Mouse (Mus musculus): ENCODE measurements at regions not wholly inside any gene's neighbourhood (a gene's known extent, or its start where the extent isn't known, plus 50 kb on each side); places are given as distances from the start of the nearest gene placed in this dataset.
"Not testable (repeated sequence)": the region's sequence is repeated elsewhere in the genome, so short reads cannot be mapped to it uniquely, and the experiment has no call there.

DNA sequence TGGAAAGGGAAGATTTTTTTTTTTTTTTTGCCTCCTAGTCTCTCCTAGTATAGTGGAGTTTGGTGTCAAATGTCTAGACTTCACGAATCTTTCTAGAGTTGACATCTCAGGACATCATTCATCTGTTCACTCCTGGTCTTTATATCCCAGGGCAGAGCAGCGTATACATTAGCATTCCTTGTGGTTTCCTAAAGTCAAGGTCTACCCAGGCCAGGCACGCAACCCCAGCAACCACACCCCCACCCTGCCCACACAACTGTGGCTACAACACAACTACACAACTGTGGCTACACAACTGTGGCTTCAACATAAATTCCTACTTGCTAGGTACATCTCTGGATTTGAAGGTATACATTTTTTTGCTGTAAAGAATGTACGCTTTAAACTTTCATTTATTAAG is 122.2 kb downstream of the Ppp1r3a start:
- no peak for DNase-seq (ENCODE audit: low read depth)

DNA sequence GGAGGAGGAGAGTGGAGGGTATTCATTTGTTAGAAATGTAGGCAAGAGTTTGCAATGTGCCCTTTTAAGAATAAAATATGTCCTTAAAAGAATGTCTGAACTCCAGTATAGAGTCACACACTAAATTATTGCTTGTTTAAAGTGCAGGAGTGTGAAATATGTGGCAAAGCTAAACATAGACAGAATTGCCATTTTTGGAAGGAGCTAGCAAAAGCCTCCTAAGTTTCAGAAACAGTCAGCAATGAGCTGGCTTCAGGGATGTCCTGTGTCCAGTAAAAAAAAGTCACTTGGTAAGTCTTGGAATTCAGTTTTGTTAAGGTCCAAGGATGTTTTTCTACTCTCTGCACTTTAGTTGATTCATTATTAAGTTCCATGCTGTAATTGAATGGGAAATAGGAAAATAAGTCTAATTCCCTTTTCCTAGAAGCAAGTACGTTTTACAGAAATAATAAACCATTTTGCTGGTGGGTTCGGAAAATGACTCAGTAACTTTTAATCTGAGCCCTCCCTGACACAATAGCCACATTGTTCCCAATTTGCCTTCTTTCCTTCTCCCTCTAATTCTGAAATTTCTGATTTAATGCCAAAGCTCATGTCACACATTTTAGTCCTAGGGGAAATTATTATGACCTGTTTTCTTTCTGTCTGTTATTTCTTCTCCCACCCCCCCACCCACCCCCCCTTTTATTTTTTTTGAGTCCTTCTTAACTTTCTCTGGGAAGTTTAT is 123.2 kb downstream of the Ppp1r3a start:
- no peak for DNase-seq (ENCODE audit: low read depth)

DNA sequence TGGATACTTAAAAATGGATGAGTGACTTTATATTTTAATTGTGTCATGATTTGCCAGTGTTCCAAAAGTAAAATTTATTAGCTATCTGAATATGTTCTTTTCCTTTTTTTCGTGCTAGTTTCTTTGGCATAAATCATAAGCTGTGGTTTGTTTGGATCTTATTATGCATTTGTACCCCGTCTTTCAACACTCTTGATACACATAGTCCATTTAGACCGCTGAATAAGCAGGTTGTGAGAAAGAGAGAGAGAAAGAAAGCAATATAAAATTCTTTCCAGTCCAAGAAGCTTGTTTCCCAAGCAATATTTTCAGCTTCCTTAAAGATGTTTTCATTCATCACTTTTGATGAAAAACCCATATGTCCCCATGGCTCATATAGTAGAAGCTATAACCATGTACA is 138.4 kb downstream of the Ppp1r3a start:
- DNase-seq (ENCODE audit: low read depth): no peak

DNA sequence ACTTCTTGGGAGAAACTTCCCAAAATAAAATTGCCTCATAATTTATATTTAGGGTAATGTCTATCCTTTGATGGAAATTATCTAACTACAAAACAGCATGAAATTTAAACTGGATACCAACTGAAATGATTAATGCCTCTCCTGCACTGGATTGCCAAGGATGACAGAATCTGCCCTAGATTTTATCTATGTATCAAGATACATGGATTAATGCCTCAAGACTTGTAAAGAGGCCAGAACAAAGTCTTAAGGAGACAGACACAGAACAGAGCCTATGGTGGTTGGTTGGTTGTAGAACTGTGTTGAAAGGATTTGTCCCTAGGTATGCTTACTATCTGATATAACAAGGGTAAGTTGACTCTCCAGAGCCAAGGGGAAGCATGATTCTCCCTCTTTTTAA is 147.0 kb downstream of the Ppp1r3a start:
- no peak for DNase-seq (ENCODE audit: low read depth)

DNA sequence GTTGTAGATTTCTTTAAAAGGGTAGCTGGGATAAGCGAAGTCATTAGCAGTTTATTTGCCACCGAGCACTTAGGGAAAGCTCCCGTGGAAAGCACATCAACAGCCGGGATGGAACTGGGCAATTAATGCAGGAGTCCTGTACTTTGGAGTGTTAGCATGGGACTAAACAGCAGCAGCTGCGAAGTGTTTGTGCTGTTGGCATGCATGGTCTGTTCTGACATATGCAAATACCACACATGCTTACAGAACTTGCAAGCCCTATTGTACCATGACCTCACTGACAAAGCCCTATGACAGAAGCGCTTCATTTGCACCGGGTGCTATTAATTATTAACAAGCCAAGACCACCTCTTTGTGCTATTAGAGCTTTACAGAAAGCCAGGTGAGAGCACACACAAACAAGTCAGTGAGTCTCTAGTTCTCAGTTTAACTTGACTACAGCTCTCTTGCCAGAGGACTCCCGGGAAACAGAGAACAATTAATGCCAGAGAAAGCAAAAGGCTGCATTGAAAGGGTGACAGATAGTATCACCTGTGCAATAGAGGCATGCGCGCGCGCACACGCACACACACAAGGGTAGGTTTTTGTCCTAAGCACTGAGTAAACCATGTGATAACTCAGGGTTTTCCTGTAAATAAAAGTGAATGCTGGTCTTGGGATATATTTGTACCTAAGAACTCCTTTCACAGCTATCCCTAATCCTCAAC is 154.4 kb downstream of the Ppp1r3a start:
- DNase-seq (ENCODE audit: low read depth): no peak

DNA sequence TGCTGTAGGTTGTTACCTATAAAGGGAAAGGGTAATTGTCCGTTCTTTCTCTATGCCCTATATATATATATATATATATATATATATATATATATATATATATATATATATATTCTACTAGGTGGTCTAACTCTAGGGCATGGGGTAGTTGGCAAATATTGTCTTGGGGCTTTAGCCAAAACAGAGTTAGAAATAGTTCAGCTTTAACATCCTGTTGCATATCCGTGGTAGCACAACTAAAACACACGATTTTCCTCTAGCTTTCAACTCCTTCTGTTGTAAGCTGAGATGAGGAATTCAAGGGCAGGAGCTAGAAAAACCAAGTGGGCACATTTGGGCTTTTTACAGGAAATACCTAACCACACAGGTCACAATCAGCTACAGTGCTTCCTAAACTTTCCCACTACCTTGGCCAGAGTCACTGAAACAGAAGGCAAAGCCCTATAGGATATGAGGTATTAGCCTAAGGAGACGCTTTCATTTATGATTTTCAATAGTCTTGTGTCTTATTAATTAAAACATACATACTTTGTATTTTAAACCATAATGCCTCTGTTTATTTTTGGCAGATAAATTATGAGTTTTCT is 158.1 kb downstream of the Ppp1r3a start:
- DNase-seq (ENCODE audit: low read depth): no peak

DNA sequence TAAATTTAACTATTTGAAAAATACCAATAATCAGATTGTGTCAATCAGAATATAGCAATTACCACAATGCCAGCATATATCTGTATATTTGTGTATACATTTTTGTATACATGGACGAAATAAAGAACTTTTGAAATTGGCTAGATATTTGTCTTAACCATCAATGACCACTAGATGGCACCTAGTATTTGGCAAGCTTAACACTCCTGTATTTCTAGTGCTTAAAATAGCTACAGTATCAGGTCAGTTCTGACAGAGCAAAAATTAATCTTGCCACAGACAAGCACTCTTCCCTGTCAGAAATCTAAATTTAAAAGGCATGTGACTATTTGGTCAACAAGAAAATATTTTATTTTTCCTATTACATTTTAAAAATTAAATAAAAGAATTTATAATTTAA is 169.2 kb downstream of the Ppp1r3a start:
- DNase-seq (ENCODE audit: low read depth): peak; percentile 11

DNA sequence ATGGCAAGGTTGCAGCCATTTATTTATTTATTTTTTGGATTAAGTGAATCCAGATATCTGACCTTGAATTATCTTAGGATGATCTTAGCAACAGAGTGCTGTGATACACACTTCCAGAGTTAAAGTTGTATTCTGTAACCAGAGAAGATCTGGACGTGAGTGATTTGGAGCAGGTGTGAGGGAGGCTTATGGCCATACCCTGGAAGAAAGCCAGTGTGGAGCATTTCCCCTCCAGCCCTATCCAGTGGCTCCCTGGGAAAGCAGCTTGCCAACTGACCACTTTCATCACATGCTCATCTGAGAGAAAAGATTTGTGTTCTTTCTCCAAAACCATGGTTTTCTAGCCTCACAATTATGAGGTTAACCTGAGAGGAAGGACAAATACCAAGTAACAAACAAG is 171.2 kb downstream of the Ppp1r3a start:
- no peak for DNase-seq (ENCODE audit: low read depth)

DNA sequence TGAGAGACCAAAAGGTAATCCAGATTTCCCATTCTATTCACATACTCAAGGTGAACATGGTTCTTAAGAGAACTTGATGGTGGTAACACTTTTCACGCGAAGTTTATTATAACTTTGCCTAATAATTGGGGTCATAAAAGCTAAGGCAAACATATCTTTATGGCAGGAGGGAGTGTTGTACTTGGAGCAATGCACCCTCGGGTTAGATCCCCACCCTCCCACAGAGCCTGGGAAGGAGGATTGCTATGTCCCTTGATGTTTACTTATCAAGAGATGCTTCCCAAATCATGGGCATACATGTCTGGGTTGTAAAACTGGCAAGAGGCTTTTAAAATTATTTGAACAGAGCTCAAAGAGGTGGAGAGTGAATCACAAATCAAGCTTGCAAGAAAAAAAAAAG is 180.5 kb downstream of the Ppp1r3a start:
- no peak for DNase-seq (ENCODE audit: low read depth)

DNA sequence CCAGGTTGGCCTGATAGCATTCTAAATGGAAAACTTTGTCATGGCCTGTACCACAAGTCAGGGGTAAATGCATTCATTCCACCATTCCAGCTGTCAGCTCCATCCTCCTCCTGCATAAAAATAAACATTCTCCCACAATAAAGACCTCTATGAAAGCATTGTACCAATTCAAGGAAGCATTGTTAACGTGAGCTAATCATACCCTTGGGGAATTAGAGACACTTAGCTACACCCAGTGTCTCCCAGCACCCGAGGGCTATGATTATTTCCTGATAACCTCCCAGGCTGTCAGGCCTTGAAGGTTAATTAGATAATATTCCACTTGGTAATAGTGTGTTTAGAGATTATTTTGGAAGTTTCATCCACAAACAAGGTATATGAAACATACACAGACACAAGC is 182.1 kb downstream of the Ppp1r3a start:
- DNase-seq (ENCODE audit: low read depth): no peak

DNA sequence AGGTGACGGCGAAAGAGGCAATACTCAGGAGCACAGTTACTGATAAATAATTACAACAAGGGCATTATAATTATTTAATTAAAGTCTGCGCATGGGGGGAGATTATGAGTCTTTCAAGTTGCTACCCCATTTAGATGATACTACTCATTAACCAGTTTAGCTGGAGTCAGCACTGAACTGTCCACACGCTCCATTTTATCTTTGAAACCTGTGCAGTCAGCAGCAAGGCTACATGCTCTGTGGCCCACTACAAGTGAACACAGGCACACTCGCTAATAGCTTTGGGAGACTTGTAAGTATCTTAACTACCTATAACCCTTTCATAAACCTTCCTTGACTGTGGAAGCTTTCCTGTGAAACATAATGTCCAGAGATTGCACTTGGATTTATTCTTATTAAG is 214.7 kb downstream of the Ppp1r3a start:
- DNase-seq (ENCODE audit: low read depth): no peak

DNA sequence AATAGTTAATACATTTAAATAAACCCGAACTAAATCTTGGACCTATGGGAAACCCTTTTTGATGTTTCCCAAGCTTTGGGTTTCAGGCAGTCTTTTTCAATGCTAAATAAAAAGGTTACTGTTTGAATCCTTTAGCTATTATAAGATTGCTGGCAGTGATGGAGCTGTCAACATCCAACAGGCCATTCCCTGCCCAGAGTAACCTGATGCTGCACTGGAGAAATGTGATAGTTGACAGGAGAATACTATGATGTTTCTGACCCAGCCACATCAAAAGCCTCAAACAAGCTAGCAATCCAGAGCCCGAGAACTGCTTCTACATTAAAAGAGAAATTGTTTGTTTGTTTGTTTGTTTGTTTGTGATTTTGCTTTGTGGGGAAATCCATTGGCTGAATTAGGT is 226.0 kb downstream of the Ppp1r3a start:
- DNase-seq (ENCODE audit: low read depth): no peak

DNA sequence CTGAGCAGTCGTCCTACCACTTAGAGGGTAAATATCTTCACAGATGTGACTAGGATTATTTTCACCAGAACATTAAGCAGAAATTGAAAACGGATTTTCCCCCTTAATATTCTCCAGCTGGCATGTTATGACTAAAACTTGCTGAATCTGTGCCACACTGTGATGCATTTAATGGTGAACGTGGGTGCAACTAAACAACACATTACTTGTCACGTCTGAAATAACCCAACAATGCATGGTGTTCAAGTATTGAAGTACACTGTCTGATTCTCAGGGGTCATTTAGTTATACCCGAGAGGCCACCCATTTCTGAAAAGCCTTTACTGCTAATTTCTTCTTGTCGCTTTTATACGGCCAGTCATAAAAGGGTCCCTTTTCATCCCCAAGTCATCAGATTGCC is 226.5 kb downstream of the Ppp1r3a start:
- DNase-seq (ENCODE audit: low read depth): no peak

DNA sequence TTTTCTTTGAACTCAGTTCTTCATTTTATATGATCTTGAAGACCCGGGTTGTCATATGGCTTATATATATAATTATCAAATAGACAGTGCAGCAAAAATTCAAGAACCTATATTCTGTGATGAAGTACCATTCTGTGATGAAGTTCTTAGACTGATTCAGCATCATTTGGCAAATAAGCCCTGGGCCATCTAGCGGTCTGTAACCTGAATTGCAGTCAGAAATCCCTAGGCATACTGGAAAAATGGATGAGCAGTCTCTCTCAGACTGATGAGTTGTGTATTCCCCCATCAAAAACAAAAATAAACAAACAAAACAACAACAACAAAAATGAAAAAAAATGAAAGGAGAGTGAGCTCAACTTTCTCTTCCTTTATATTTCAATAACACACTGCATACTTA is 232.3 kb downstream of the Ppp1r3a start:
- DNase-seq (ENCODE audit: low read depth): no peak

DNA sequence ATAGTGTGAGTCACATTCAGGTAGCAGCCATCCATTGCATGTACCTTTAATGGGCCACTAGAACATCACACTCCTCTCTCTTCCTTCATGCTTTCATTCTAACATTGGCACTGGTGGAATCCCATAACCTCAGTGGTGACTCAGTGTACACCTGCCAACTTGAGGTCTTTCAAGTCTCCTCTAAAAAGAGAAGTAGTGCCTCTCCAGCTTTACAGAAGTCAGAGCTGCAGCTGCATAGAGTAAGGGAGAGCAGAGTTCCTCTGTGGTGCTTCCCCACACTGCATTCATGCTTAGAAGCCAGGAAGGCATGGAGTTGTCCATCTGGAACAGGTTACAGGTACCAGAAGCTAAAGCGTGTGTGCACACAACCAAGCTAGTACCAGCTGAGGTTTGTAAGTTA is 233.8 kb downstream of the Ppp1r3a start:
- no peak for DNase-seq (ENCODE audit: low read depth)

DNA sequence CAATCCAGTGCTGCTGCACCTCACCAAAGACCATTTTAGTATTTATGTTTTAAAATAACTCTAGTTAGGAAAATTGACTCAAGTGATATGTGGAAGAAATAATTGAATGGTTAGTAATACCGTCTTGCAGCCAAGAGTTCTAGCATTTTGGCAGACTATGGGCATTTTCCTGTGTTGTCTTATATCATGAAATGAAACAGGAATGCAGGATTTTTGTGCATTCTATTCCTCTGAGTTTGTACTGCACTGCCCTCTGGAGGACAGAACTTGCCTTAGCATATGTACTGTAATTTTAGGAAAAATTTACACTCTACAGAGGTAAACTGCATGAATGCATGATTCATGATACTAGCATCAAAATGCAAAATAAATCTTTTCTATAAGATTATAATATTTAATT is 250.9 kb downstream of the Ppp1r3a start:
- DNase-seq (ENCODE audit: low read depth): peak; percentile 0

DNA sequence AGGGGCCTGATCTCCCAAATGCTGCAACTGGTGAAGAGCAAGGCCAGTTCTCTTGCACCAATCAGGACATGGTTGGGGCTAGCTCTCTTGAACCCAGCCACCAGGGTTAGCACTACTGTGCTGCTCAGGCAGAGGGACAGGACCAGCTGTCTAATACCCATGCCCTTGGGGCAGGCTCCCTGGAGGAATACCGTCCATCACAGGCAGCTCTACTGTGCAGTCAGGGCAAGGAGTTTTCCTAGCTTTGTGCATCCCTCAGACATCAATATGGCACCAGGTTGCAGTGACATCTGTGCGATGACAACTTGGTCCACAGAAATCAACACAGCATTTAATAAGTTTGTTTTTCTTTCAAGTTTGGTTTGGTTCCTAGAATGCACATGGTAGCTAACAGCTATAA is 254.4 kb downstream of the Ppp1r3a start:
- DNase-seq (ENCODE audit: low read depth): no peak

DNA sequence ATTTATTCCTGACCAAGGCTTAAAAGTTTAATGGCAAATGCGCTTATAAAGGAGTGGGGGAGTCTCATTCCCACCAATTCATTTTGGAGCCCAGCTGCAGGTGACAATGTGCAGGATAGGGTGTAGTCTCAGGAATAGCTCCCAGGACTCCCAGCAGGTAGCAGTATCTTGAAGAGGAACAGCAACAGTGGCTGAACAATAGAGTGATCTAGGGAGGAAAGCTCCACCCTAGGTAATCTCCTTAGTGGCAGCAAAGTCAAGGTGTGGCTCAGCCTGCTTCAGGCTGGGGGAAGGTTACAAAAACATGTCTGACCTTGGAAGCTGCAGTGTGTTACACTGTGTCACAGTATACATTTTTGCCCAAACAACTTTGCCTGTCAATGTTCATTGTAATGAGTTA is 255.2 kb downstream of the Ppp1r3a start:
- not testable (repeated sequence) for DNase-seq (ENCODE audit: low read depth)

DNA sequence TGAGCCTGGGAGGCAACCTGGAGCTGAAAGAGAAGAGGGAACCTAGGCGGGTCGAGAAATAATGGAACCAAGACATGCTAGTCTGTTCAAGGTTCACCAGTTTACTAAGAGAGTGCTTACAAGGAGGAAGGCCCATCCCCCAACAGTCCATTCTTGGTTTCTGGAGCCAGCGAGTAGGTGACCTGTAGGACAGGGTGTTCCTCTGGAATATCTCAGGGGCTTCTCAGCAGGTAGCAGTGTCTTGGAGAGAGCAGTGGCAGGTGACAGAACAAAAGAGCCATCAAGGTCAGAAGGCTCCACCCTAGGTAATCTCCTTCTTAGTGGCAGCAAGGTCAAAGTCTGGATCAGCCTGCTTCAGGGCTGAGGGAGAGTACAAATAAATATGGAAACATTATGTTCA is 268.4 kb downstream of the Ppp1r3a start:
- DNase-seq (ENCODE audit: low read depth): not testable (repeated sequence)

DNA sequence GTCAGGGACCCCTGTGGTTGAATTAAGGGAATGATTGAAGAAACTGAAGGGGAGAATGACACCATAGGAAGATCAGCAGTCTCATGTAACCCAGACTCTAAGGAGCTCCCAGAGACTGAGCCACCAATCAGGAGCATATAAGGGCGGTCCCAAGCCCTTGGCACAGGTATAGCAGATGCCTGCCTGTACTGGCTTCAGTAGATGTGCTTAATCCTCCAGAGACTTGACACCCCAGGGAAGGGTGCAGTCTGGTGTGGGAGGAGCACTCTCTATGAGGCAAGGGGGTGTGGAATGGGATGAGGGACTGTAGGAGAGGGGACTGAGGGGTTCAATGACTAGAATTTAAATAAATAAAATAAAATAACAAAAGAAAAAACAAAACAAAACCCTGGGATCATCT is 298.7 kb downstream of the Ppp1r3a start:
- no peak for DNase-seq (ENCODE audit: low read depth)

DNA sequence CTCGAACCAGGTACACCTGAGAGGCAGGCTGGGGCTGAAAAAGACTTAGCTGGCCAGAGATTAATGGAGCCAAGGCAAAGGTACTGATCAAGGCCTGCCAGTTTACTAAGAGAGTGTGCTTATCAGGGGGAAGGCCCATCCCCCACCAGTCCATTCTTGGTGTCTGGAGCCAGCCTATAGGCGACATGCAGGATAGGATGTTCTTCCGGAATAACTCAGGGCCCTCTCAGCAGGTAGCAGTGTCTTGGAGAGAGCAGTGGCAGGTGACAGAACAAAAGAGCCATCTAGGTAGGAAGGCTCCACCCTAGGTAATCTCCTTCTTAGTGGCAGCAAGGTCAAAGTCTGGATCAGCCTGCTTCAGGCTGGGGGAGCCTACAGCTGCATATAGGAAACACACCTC is 301.8 kb downstream of the Ppp1r3a start:
- not testable (repeated sequence) for DNase-seq (ENCODE audit: low read depth)

DNA sequence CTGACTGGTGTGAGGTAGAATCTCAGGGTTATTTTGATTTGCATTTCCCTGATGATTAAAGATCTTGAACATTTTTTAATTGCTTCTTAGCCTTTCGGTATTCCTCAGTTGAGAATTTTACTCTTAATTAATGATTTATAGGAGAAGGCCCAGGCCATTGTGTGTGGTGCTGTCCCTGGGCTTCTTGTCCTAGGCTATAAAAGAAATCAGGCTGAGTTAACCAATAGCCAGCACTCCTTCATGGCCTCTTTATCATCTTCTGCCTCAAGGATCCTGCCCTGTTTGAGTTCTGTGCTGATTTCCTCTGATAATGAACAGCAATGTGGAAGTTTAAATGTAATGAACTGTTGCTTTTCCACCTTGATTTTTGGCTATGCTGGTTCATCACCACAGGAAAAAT is 323.3 kb downstream of the Ppp1r3a start:
- no peak for DNase-seq (ENCODE audit: low read depth)

DNA sequence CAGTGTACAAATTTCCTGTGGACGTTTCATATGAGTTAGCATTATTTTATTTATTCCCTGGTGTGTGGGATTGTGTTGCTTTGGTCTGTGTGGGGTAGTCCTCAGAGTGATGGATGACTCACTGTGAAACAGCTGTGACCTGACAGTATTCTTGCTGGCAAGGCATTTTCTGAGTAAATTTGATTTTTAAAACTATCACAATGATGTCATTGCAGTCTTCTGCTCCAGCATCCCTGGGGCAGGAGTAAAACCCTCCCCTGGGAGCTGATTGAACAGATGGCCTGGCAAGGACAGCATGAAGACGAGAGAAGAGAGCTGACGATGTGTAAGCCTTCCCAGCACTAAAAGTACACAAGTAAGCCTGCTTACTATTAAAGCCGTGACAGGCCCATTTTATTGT is 345.3 kb downstream of the Ppp1r3a start:
- no peak for DNase-seq (ENCODE audit: low read depth)

DNA sequence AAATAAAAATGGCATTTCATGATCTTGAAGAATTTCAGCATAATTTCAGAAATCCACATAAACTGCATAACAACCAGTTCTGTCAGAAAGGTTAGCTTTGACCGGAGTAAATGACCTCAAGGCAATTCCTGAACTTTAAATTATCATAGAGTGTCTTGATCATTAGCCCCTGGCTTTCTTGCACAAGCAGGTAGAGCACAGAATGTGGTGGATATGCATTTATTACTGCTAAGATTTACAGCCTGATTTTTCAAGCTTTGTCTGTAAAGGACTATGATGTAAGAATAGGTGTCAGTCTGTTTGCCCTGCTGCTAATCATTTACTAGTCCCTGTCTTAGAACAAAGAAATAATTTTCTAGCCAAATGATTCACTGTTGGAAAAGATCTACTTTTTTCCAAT is 347.3 kb downstream of the Ppp1r3a start:
- DNase-seq (ENCODE audit: low read depth): no peak
